Mouse (Mus musculus) G1E (cell line): ENCODE results near the gene Tsr2.

ENCODE experiments used
- CTCF ChIP-seq: IDR thresholded peaks from 2 replicates; pipeline ENCODE4 v1.5.1; 2012; ENCODE audit warnings: low read depth, low read length, inconsistent platforms, mixed read lengths
- GATA1 ChIP-seq: IDR thresholded peaks from 2 replicates; pipeline ENCODE4 v1.6.1; 2012; ENCODE audit warnings: borderline replicate concordance, low read length, inconsistent platforms, mixed read lengths
- GATA2 ChIP-seq: IDR thresholded peaks from 2 replicates; pipeline ENCODE4 v1.6.1; 2012; ENCODE audit warnings: low read depth, low read length, inconsistent platforms, borderline replicate concordance
- POLR2AphosphoS5 ChIP-seq: IDR thresholded peaks from 2 replicates; pipeline ENCODE4 v1.6.1; 2012; ENCODE audit warnings: low read depth, low read length, inconsistent platforms; ENCODE audit not compliant: insufficient replicate concordance
- TAL1 ChIP-seq: conservative IDR thresholded peaks from 2 replicates; pipeline ENCODE4 v1.6.1; 2012; ENCODE audit warnings: low read depth, low read length, inconsistent platforms, mixed read lengths

GRCm38 (mm10) chrX:151046777-151047430 lies 49.4 kb downstream of the Tsr2 start:
- TF ChIP-seq CTCF, result no peak
- TF ChIP-seq GATA1, result no peak
- no peak for TF ChIP-seq TAL1
- TF ChIP-seq POLR2AphosphoS5, result no peak
- TF ChIP-seq GATA2, result no peak
